Mouse (Mus musculus) CD4-positive, CD25-positive, alpha-beta regulatory T cell, adult 2 months (primary cell): Measurements from ENCODE around the gene Naa16.
A peak's percentile ranks its signal among the peaks of the same experiment; 100 is the strongest.

Experiments used
- DNase-seq: peaks from one replicate; pipeline ENCODE4 v3.0.0-alpha.2; 2012; ENCODE audit warnings: low read depth, low spot score

Gene Naa16

DNA sequence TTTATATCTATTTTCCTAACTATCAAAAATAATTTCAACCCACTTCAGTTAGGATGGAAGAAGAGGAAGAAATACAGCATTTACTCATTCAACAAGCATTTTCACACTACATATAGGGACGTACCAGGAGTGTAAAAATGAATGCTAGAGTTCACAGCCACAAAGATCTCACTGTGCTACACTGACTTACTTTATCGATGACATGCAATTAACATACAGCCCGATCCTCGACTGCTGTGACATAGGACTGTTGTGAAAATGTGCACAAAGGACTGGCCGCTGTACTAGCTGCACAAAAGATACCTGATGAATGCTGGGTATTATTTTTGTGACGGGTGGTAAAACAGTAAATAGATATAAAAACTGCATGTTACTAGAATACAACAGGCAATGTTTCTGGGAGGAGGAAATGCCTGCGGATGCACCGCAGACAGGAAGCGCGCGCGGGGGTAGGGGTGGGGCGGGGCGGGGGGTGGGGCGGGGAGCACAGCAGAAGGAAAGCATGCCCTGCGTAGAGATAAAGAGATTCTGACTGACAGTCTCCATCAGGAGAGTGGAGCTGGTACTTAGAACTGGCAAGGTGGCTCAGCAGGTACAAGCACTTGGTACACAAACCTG is 59.5 kb downstream of the Naa16 start:
- DNase-seq: peak; percentile 78

DNA sequence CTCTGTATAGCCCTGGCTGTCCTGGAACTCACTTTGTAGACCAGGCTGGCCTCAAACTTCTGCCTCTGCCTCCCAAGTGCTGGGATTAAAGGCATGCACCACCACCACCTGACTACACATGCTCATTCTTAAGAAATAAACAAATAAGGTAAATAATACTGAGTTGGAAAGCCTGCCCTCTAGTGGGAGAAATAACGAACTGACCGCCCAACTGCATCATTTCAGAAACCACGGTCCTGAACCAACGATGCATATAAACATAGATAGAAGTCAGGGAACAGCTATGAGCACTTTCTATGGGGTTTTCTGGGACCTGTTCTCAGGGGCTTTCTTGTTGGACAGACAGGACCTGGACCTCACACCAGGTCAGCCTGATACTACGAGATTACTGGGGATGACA is 63.5 kb downstream of the Naa16 start:
- DNase-seq: peak; percentile 78

DNA sequence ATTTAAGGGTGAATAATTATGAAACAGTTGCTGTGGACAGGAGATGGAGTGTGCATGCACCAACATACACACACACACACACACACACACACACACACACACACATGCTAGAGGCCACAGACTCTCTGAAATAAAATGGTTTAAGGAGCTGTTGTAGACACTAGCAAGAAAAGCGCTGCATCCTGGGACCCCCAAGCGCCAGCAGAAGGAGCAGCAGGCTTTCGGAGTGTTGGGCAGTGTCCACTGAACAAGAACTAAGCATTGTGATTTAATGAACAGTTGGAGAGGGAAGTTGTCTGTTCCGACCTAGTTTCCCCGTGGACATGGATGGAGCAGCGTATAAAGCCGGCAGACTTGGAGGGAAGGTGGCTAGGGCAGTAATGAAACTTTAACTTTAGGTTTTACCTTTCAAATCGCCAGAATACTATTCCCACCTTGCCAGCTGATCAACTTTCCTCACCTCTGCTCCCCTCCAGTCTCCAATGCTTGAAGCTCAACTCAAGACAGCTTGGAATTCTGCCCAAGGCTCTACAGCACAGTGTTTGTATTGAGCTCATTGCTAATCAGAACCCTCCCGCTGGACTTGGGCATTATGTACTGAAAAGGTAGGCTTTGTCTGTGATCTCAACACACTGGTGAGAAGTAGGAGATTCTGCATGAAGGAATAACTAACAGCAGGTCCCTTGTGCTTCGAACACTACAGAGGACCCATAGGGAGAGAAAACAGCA is 66.3 kb downstream of the Naa16 start:
- no peak for DNase-seq

DNA sequence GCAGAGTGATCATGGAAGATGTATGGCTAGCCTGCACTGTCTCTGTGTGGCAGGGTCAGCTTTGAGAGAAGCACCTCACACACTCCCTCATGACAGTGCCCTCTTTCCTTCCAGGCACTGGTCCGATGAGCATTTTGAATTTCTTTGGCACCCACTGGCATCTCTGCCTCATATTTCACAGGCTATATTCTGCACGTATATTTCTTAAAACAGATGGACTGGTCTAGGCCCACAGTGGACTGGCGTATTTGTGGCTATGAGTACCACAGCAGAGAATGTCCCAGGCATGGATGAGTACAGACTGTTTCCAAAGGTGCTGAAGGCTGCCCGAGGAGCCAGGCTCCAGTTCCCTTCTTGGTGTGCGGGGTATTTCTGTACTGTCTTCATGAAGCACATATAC is 68.7 kb downstream of the Naa16 start:
- no peak for DNase-seq

DNA sequence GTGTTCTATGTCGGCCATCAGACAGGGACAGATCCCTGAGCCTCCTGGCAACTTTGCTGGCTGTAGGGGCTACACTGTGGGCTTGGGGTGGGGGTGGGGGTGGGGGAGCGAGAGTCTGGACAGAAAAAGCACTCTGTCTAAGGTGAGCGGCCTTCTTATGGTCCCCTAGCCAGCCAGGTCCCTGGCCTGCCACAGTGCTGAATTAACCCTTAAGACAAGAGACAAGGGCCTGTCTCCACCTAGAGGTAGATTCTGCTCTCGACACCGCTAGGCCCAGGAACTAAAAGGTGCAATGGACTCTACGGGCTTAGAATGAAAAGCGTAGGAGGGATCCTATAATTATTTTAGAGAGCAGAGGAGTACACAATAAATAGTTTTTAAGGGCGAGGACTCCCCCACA is 69.4 kb downstream of the Naa16 start:
- peak; percentile 72 for DNase-seq

DNA sequence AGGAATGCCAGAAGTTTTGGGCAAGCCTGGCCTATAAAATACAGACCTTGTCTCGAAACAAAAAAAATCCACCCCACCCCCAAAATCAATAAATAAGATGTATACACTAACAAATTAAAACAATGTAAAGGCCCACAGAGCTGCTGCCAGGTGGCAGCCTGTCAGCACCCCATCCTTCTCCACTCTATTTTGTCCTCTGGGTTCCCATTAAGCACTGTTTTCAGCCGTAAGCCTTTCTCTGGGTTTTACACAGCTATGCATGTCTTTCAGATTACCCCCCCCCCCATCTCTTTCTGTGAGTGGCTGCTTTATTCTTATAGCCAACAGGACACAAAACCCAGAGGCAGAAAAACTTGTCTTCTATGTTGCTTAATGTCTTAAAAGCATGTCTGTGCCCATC is 73.0 kb downstream of the Naa16 start:
- DNase-seq: no peak

DNA sequence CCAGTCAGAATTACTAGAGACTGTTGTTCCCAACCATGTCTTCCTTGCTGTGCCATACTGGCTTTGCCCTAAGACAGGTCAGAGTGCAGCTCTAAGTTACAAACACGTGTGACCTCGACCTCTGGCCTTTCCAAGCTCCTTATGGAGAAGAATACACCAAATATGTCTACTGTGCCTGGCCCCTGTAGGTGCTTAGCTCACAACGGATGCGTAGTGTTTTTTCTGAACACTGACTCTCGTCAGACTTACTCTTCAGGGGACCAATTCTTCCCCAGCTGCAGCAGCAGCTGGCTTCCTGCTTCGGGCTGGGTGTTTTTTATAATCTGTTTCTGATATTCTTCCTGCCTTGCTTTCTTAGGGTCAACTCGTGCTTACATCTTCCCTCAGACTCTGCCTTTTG is 74.7 kb downstream of the Naa16 start:
- peak; percentile 66 for DNase-seq

DNA sequence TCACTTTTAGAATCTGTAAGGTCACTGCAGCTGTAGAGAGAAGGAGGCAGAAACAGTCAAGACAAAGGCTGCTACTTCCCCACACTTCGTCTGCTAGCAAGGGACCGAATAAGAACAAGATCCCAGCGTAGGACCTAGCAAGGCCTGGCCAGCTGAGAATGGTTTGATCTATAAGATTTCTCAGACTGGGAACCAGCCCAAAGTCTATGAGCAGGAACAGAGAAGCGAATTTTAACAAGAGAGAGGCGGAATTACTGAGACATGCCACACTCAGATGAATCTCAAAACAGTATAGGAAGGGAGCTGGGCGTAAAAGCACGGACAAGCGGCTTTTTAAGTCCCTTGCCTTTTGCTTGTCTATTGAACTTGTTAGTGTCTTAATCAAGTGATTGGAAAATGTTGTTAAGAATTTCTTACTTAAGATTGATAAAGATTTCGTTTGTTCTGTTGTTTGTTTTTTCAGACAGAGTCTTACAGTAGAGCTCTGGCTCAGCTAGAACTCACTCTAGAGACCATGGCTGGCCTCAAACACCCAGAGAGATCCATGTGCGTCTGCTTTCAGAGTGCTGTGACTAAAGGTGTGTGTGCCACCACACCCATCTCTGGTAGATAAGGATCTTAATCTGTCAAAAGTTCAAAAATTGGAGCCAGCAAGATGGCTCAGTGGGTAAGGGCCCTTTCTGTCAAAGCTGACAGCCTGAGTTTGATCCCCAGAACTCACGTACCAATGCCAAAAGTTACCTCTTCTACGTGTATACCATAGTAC is 76.2 kb downstream of the Naa16 start:
- peak; percentile 54 for DNase-seq

DNA sequence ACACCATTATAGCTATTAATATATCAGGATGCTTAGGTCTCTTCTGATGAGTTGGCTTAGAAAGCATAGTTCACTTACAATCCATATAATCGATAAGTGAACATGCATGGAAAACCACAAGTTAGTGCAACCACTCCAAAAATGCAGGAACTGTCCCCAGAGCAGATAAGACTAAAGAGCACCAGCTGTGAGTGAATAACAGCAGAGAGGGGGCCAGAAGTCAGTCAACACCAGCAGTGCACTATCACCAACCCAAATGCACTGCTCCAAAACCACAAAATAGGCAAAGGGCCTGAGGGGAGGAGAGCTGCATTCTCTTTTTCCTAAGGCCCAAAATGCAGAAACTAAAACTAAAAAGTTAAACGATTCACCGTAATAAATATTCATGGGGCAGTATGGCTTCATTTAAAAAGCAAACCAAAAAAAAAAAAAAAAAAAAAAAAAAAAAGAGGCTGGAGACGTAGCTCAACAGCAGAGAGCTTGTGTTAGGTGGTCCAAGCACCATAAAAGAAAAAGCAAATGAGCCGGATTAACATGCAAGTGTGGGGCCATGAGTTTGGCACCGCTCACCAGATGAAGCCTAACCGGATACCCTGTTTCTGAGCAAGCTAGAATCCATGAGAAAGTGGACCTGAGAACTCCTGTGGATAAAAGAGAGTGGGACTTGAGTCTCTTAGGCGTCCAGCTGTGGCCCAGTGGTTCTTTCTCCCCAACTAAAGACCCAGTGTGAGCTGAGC is 77.0 kb downstream of the Naa16 start:
- DNase-seq: no peak

DNA sequence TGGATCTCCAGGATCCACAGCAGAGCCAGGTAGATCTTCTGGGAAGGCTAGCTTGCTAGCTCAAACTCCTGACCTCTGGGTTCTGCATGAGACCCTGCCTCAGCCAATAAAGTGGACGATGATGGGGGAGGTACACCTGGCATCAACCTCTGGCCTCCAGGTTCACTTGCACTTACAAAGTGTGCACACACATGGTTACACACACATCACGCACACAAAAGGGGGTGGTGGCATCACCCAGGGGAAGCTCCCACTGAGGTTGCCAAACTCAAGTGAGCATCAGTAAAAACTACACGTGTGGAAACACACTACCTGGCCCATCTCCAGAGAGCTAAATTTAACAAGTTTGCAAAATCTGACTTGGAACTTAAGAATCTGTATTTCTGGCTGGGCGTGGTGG is 77.9 kb downstream of the Naa16 start:
- no peak for DNase-seq

DNA sequence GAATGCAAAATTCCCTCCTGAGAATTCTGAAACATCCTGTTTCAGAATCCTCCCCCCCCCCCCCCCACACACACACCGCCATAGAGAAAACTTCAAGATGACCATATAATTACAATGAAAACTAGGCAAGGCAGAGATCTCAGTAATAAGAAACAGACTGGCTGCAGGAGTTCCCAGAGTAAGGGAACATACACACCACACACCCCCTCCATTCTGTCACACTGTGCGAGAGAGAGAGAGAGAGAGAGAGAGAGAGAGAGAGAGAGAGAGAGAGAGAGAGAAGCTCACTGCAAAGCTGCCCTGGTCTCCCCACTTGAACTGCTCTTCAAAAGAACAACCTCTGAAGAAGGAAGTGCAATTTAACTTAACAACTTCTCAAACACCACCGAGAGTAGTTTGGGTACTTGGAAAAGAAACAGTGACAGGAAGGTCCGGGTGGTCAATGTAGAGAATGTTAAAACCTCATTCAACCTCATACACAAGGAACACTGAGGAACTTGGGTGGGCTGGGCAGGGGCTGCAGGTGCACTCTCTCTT is 78.6 kb downstream of the Naa16 start:
- no peak for DNase-seq

DNA sequence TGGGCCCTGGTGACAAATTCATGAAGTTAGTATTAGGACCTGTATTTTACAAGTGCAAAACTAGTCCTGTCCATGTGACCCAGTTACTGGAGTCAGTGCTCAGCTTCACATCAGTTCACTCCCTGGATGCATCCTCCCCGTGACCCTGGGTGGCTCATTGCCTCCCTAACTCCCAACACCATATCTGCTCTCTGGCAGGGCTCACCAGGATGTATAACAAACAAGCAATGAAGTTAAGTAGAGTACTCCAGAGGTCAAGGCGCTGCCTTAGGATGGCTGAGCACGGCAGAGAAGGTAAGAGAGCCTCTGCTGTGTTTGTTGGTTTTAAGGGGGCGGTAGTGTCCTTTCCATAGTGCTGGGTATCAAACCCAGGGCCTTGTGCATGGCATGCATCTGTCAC is 81.5 kb downstream of the Naa16 start:
- DNase-seq: no peak

DNA sequence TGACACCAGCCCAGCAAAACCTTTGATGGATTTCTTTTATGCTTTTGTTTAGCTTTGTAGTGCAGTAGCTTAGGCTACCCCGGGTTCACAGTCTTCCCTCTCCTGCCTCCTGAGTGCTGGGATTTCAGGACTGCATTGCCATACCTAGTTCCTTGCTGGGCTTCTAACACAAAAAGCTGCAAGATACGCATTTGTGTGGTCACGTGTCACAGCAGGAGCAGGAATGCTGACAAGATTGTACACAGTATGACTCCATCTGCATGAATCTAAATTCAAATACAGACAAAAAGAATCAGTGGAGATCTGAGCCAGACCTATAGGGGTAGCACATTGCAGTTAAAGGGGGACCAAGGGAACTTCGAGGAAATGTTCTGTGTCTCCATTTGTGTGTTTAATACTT is 82.2 kb downstream of the Naa16 start:
- no peak for DNase-seq

DNA sequence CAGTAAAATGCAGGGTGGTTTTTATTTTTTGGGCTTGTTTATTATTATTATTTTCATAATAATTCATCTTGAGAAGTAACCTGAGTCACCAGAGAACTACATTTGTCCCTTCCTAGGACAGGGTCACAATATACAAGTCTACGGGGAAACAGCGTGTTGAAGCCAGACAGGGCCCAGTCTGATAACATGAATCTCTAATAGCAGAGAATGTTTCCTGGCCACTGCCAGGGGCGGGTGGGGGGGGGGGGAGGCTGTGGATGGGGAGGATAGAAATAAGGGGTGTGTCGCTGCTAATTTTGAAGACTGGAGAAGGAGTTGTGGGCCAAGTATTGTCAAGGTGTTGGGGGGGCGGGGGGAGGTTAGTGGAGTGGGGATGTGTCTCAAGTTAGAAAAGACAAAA is 82.7 kb downstream of the Naa16 start:
- DNase-seq: no peak

DNA sequence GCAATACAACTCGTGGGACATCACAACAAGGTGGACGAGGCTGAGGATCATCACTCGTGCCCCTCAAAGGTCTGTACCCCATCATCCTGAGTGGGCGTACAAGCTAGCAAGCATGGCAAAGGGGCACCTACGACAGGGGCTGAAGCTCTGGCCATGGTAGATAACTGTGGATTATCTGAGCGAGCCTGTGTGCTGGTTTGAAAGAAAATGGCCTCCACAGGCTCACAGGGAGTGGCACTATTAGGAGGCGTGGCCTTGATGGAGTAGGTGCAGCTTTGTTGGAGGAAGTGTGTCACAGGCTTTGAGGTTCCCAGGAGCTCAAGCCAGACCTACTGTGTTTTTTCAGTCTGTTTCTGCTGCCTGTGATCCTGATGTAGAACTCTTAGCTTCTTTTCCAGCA is 83.4 kb downstream of the Naa16 start:
- no peak for DNase-seq

DNA sequence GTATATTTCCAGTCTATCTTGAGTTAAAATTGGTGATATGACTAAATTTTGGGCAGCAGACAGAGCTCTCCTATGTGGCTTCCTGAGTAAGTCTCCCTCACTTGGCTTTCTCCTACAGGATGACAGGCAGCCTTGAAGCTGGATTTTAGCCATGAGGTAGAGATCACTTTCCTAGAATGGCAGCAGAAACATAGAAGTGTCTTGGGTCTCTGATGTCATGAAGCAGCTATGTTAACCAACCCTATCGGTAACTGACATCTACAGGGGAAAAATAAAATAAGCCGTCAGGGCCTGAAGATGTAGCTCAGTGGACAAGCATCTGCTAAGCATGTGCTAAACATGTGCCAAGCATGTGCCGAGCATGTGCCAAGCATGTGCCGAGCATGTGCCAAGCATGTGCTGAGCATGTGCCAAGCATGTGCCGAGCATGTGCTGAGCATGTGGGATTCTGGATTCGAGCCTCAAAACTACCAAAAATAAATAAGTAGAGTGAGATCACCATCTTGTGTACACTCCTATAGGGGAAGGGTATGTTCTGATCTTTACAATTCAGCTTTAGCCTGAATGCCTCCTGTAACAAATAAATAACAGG is 85.6 kb downstream of the Naa16 start:
- DNase-seq: no peak

DNA sequence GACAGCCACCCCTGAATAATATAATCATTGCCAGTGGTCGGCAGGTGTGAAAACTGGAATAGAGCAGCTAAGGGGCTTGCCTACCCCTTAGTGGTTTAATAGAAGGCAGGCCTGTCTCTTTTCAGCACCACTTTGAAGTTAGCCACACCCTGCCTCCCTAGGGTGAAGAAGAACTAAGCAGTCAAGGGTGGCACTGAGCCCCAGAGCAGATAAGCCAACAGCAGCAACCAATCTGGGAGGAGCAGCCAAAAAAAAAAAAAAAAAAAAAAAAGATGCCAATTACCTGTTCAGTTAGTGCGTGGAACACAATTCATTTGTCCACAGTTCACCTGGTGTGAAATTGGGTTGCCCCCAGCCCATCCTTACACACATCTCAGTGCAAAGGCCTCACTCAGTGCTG is 87.4 kb downstream of the Naa16 start:
- no peak for DNase-seq

DNA sequence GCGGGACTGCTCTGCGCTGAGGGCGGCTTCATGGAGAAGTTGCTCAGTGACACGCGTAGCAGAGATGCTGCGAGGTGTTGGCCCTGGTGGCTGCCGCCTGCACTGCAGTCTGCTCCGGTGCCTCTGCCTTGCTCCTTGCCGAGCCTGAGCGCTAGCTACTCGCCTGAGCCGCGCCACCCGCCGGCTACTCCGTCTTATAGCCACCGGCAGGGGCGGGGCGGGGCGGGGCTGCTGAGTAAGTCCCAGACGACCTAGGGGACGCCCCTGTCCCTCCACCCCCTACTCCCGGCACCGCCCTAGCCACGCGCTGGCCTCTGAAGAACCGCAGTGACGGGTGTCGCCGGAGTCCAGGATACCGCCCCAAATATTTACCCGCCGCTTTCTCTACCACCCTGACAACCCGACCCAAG is 89.1 kb downstream of the Naa16 start, which contains the start of gene Rgcc:
Gene Rgcc (minus strand): TSS at position 180 of the 410 bp plus-strand sequence.
- DNase-seq: peak; percentile 99

DNA sequence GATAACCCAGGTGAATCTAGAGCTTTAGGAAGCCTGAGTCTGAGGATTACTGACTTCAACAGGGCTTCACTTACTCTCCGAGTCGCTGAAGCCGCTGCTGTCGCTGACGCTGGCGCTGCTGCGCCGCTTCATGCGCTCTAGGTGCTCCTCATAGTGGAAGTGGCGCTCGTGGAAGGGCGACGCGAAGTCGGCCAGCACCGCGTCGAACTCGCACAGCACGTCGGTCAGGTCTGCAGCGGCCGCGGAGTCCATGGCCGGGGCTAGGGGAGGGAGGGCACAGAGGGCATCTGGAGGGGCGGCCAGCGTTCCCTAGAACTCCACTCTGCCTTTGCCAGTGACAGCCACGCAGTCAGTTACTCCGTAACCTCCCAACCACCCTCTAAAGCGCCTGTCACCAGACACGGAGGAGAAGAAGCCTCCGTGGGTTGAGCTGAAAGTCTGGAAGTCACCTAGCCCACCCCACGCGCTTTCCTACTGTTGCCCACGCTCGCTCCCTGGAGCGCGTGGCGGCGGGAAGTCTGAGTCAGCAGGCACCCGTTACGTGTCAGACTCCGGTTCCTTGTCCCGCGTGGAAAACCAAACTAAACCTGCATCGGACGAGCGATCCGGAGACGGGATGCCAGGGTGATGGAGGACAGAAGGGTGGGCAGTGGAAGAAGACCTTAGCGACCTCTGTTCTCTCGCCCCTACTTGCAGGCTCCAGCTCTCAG is 89.8 kb downstream of the Naa16 start:
- DNase-seq: peak; percentile 76

DNA sequence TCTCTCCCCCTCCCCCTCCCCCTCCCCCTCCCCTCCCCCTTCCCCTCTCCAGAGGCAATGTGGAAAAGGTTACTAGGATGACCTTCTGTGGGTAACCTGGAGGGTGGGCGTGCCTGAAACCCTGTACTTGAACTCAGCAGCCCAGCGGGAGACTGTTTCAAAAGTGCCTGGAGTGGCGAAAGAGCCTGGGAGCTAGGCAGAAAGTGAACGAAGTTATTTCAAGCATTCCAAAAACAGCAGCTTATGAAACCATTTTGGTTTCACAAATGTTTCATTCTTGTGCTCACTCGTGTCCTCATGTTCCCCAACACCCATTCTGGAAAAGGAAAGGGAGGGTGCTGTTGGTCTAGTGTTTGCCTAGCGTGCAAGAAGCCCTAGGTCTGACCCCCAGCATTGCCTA is 90.8 kb downstream of the Naa16 start:
- peak; percentile 37 for DNase-seq

DNA sequence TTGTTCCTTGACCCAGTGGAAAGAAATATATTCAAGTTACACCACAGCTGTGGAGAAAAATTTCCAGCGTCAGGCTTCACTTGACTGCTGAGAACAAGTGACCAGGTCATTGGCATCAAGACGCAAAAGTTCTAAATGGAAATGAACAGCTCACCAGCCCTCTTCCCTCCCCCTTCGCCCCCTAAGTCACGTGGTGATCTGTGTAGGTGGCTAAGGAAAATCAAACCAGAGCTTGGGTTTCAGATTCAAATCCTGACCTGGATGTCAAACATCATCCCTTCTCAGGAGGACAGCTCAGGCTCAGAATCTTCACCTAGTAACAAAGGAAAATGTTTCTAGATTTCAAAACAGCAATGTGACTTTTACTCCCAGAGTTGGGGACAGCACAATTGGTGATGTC is 91.3 kb downstream of the Naa16 start:
- peak; percentile 39 for DNase-seq
